Mouse (Mus musculus): ENCODE data around the gene Tln2. TPM values are rescaled to one million over a fixed set of nuclear protein-coding genes. Genes with fewer than 3 reads are reported as not detected.
A peak's percentile ranks its signal among the peaks of the same experiment; 100 is the strongest.

Gene Tln2
- 6.0 and 6.9 TPM in 2 replicates for polyA plus RNA-seq (2015; fragmentation: Nextera tagmentation; extraction: Ambion mirVana)

DNA sequence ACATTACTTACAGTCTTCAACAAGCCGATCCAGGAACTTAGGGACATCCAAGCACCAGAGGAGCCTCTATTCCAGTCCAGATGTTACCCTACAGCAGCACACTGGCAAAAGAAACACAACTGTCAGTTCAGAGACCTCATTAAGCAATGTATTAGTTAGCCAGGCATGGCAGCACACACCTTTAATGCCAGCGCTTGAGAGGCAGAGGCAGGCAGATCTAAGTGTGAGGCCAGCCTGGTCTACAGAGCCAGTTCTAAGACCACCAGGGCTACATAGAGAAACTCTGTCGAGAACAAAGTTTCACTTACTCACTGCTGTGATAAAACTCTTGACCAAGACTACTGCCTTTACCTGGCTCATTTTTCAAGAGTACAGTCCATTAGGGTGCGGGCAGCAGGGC, at the start of gene Tln2:
TSS of gene Tln2 (minus strand) at position 101 of the 400 bp plus-strand sequence.
- DNase-seq (ENCODE audit: low spot score): no peak

DNA sequence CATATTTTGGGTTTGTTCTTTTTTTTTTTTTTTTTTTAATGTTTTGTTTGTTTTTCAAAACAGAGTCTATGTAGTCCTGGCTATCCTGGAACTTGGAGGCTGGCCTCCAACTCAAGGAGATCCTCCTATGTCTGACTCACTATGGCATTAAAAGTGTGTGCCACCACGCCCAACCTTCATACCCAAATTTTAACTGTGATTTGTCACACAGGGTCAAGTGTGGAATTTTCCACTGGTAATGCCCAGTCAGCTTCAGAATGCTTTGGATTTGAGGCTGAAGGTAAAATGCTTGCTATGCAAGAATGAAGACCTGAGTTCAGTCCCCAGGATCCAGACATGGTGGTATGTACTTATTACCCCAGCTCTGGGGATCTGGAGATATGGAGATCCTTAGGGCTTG, 49.7 kb upstream of the Tln2 start:
- no peak for DNase-seq (ENCODE audit: low spot score)

DNA sequence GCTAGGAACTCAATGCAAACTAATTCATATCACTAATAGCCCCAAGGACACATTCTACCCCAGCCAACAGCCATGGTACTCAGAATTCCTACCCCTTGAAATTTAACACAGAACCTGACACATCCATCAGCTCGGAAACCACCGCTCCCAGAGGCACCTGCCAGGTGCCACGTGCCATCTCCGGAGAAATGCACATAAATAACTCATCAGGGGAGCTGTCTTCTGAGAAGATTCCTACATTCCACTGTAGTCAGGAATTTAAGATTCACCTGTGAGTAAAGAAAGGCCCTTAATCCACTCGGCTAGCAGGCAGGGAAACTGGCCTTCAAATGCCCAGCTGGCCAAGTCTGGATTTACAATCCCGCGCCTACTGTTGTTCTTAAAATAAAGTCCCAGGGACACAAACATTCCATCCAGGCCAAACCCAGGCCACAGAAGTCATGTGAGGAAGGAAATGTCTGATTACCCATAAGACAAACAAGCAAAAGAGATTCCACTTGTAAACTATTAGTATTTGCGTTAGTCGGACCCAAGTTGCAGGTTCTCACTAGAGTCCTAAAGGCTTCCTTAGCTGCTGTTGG, 48.4 kb upstream of the Tln2 start:
- DNase-seq (ENCODE audit: low spot score): no peak

DNA sequence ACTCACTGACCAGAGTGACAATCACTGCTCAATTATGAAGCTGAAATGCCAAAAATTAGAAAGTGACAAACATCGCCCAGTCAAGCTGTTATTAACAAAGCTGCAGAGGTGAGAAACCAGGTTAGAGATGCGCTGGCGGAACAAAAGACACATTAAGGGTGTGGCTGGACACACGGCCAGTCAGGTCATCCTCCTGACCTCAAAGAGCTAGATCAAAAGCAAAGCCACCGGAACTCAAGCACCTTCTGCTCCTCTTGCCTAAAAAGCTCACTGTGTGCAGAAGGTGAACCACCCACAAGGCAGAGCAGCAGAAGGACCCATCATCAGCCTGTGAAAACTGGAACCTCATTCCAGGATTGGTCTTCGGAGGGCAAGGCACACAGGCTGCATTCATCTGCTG, 47.8 kb upstream of the Tln2 start:
- no peak for DNase-seq (ENCODE audit: low spot score)

DNA sequence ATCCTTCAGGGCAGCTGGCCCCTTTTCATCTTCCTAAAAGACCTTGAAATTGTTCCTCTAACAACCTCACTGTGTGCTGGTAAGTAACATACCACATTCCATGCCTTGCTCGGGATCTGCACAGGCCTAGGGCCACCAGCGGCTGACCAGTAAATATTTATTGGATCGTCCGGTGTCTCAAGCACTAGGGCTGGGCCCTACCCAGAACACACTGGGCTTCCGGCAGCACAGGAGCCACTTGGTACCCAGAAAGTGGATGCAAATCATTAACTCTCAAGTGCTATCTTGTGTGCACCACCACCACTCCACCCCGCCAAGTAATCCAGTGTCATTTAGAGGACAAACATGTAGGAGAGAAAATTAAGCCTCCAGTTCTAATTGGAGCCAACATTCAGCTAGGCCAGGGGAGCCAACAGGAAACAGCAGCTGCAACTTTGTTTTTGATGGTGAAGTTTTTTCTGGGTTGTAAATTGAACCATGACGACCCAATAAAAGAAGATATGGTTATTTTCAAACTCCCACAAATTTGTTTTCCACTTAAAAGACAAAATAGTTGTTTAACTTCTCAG, 46.4 kb upstream of the Tln2 start:
- DNase-seq (ENCODE audit: low spot score): peak; percentile 17

DNA sequence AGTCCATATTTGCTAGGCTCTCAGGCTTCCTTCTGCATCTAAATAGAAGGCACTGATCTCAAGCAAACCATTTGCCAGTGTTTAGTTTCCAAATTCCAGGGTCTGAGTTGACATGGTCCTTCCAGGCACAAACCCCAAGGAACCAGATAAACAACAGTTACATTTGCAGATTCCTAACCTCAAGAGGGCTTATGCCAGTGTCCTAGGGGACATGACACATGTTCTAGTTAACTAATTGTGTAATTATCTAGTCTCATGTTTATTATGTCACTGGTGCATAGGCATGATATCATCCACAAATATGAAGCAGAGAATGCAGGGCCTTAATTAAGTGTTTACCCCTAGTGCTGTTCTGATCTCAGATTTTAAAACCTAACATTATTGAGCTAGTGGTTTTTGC, 45.4 kb upstream of the Tln2 start:
- DNase-seq (ENCODE audit: low spot score): no peak

DNA sequence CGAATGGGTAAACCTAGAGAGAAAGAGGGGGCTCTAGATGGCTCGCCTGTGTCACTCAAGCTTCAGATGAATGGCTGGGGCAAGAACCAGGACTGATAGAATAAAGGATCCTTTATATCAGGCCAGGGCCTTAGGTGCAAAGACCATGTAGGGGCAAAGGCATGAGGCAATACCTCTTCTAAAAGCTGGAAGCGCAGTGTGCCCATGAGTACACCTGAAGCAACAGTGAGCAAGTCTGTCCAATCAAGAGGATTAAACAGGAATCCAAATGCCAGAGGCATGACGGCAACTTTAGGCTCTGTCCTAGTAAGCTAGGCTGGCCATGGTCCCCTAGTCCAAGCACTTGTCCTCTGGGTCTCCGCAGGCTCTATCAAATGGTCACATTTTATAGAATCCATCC, 42.8 kb upstream of the Tln2 start:
- DNase-seq (ENCODE audit: low spot score): no peak

DNA sequence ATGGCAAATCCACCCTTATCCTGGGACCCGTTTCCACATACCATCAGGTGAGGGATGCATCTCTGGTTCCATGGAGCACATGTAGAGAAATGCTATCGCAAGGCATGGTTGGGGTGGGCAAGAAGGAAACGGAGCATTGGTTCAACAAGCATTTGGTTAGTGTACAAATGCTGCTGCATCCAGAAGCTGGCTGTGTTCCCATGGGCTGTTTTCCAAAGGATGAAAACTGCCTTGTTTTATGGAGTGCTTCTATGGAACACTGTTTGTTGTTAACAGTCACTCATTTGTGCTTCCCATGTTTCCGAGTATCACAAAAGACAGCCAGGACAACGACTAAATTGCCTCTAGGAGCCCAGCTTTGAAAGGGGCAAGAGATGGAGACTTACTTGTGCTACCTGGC, 35.7 kb upstream of the Tln2 start:
- DNase-seq (ENCODE audit: low spot score): no peak

DNA sequence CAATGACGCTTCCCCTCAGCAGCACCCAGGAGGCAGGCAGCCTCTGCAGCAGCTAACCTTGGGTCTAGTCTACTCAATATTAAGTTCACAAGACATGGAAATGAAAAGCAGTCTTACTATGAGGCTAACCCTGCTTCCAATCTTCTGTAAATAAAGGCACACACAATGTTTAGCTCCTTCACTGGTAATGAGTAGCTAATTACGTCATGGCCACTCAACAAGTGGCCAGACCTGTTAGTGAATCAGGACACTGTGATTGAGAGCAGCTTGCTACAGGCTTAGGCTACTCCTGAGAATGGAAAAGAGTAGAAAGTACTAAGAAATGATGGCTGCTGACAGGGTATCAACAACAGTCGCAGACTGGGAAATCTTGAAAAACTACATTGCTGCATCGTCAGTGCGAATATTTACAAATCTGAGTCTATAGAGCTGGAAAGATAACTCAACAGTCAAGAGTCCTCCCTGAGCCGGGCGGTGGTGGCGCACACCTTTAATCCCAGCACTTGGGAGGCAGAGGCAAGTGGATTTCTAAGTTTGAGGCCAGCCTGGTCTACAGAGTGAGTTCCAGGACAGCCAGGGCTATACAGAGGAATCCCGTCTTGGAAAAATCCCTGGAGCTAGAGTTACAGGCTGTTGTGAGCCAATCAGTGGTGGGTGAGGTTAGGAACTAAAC, 34.1 kb upstream of the Tln2 start:
- DNase-seq (ENCODE audit: low spot score): no peak

DNA sequence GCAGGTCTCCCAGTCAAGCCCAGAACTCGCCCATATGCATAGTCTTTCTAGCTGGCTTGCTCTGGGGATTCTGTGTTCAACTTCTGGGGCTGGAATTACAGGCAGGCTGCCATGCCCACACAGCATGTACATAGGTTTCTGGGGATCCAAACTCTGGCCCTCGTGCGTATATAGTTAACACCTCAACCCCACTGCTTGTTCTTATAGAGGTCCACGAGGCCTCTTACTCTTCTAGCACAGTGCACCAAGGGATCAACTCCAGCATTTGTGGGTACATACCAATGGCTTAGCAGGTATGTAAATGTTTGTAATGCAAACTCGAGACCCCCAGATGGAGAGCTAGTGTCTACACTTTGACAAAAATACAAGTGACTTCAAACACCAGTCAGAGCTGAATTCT, 33.2 kb upstream of the Tln2 start:
- no peak for DNase-seq (ENCODE audit: low spot score)

DNA sequence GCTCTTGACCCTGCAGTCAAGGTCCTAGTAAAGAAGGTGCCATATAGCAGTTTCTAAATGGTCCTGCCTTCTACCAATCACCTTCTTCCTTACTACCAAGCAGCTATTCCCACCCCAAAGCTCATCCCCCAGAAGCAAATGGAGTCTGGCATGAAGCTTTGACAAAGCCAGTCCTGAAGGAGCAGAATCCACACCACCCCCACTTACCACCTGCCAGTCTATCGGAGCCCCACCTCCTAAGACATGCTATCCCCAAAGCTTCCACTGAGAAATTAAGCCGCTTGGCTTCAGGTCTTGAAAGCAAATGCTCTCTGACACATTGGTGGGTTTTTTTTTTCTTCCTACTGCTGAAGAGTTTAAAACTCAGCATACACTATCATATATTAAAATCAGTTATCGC, 27.6 kb upstream of the Tln2 start:
- DNase-seq (ENCODE audit: low spot score): no peak

DNA sequence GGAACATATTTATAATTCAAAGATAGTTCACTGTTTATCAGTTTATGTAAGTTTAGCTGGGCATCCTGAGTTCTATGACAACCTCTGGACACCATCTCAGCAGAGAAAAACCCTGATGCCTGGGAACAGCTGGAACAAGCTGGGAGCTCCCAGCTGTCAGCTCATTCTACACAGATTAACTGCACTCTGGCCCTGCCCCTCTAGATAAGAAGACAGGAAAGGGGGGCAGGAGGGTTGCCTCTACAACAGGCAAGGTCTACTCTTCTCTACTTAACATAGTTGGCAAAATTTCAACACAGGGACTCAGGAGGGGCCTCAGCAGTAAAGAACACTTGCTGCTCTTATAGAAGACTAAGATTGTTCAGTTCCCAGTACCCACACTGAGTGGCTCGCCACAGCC, 27.0 kb upstream of the Tln2 start:
- DNase-seq (ENCODE audit: low spot score): no peak

DNA sequence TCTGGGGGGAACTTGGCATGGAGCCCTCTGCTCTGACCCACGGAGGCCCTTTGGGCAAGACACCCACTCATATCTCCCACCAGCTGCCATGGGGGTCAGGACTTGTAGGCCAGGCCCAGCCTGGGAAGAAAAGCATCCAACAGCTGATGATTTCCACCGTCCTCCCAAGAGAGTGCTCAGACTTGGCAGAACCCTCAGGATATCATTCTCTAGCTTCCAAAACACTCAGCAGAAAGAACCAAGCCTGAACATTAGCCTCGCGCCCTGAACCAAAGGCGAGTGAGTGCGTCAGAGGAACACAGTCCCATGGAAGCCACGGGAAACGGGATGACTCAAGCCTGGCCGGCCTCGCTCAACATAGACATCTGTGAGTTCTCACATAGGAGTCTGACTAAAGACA, 25.4 kb upstream of the Tln2 start:
- DNase-seq (ENCODE audit: low spot score): no peak

DNA sequence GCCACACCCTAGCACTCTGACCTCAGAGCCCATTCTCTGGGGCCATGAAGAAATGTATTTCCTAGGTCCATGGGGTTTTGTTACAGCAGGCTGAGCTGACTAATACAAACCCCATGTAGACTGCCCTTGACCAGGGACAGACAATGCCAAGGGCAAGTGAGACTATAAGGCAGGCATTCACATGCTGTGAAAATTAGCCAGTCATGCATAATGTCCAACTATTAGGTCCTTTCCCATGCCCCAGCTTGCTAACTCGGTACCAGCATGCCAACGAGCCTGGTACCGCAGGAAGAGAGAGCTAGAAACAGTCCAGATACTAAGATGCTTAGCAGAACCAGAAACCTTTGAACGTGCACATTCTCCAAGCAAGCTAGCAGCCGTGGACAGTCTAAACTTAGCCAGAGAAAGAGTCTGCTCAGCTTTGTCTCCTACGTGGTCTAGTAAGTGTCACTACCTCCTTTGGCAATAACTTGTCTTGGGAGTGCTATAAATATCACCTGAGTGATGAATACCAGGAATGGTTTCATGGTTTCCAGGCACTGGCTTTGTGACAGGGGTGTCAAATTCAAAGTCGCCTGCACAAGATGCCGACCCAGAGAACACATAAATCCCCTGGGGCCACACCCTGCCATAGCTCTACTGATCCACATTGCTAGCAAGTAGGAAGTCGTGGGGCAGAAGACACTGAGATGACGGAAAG, 22.2 kb upstream of the Tln2 start:
- DNase-seq (ENCODE audit: low spot score): no peak

DNA sequence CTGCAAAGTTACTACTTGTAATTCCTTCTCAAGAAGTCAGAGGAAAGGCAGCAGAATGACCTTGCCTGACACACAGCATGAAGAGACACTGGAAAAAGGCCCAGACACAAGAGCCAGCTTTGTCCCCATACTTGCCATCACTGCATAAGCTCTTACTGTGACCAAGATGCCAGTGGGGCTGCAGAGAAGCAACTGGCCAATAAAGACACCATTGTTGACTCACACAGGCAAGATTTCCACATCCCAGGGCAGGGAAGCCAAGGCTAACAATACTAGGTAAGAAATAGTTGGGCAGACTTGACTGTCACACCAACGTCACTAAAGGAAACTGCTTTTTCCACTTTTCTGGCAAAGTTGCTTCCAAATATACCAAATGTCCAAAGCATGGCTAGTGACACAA, 20.0 kb upstream of the Tln2 start:
- DNase-seq (ENCODE audit: low spot score): no peak

DNA sequence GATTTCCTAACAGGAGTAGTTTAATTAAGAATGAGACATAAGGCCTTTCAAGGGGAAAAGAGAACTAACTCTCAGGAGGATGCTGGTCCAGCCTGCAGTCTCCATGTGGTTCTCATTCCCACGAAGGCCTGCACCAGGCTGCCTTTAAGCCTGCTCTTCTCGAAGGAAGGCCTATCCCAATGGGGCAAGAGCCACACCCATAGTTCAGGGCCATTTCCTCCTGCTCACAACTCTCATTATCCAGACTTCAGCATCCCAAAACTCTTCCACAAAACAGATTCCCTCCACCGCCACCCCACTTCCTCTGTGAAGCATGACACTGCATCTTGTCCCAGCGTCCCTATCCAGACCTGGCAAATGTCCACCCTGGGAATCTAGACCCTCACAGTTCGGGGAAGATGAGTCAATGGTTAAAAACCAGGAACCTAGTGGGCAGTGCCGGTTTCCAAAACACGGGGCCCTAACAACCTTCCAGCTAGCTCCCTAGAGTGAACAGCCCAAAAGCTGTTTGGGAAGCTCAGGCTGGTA, 15.3 kb upstream of the Tln2 start:
- DNase-seq (ENCODE audit: low spot score): no peak

DNA sequence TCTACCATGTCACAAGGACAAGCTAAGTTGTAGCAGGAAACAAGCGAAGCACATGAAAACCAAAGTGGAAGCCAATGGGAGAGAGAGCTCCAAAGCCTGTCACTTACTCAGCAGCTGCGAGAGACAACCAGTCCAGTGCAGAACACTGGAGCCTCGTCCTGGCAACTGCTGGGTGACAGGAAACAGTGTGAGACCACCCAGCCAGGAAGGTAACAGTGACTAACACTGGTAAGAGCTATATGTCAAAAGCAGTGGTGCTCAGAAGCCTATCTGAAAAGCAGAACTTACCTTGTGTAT, 14.1 kb upstream of the Tln2 start:
- peak; percentile 18 for DNase-seq (ENCODE audit: low spot score)

DNA sequence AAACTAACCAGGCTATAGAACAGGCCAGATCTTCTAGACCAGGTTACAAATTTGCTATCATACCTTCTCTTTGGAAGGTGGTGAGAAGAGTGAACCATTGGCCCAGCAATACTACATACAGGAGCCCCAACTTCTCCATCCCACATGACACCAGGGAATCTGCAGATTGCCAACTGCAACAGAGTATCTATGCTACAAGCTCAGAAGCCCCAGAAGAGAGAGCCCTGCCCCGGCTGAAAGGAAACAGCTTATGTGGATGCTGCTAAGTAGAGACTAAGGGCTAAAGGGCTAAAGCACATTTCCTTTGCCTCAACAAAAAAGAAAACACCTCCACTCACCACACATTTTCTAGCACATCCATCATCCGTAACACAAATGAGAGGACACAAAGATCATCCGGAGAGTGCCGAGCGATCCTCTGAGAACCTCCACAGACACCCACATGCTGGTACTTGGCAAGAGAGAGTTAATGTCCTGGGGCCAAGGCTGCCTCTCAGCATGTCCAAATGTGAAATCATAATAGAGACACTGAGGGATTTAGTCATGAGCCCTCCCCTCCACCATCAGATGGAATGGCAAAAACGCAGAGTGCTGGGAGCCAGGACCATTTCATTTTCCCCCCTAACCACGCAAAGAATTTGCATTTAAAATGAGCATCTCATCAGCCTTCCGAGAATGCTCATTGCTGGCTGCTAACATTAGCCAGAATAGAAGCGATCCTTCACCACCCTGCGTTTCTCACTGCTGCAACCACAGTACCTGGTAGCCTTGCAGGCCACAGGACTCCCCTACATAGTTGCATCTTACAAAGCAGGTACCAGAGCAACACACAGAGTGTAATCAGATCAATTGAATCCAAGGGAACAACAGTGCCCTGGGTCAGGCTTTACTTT, 13.5 kb upstream of the Tln2 start:
- DNase-seq (ENCODE audit: low spot score): no peak

DNA sequence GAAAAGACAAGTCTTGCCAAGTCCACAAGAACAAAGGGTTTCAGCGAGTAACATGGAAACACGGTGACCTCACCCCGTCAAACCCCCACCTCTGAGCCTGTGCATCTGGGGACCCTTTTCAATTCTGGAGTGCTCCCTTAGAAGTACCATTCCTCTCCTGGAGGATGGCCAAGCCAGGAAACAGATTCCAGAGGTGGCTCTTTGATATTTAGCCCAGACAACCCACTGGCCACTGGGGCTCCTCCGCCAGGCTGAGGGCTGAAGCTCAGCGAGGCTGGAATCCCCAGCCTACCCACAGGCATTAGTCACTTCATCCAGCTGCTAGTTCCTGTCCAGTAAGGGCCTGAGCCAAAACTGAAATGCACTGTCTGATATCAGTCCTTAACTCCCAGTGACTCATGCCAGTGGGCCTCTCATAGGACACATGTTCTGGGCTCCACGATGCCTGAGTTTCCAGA, 6.3 kb upstream of the Tln2 start:
- no peak for DNase-seq (ENCODE audit: low spot score)

DNA sequence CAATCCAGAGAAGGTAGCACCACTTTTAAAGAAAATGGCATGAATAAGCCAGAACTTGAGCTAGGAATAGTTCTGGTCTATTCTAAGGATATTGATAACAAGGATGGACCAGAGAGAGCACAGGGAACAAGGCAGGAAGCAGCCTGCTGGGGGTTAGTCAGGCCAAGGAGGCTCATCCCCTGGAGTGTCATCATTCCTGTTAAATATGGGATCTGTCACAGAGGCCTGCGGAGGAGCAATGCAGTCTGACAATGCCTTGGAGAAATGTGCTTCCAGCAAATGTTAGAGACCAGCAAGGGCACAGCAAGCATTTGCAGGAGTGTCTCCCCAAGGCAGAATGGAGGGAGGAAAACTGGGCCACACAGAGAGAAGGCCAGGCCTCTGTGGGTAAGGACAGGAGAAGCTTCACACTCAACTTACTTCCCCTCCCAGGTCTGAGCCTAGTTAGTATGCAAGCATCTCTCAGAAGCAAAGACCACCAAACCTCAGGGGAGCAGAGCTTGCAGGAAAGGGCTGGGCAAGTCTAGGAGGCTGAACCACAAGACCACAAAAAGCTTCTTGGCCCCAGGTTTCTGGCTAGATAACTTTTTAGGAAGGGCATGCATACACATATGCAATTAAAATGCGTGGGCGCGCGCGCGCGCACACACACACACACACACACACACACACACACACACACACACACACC, 9.5 kb downstream of the Tln2 start:
- DNase-seq (ENCODE audit: low spot score): peak; percentile 27

DNA sequence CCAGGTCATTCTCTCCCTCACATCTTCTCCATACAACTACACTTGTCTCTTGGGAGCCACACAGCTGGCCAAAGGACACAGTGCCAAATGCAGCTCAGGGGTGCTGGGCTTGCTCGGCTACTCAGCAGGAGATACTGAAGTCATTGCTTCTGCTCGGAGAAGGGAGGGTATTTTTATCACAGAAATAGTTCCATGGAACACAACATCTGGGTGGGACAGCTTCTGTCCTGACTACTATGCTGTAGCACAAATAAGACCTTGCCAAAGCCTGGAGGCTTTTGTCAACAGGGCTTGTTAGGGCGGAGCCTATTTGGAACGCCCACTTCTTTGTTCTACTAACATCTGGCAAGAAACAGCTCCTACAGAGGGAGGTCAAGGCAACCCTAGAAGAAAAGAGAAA, 10.2 kb downstream of the Tln2 start:
- DNase-seq (ENCODE audit: low spot score): peak; percentile 6
